In genomic region chr5:118458727-118459390, GRCm38 (mm10) we compare ENCODE assay signal across 8 mouse cellular contexts.
DNase-seq lines count a peak whose midpoint lies in the region; ATAC-seq and TF ChIP-seq lines count a peak whose summit lies in the region.

No protein-coding gene starts in this region.

- H3K9ac ChIP-seq in hindbrain, embryonic 11.5 days (ENCODE audit: low read depth, low read length), result no peak overlapping the region
- H3K9ac ChIP-seq in lung, postnatal 0 days (replicated peaks; ENCODE audit: low read depth), result peak overlapping the region; percentile 41; the same call in 1 of the 2 replicates

- no peaks in the 10 kb centered on the region for H3K36me3 ChIP-seq in hindbrain, embryonic 11.5 days (ENCODE audit: control insufficient read depth, insufficient read depth, low read length)
- H3K36me3 ChIP-seq in lung, postnatal 0 days (ENCODE audit: insufficient read depth, low read length), result no peaks in the 10 kb centered on the region

- 0 out of 2 replicates have a peak overlapping the region, but pooled peaks have one; percentile 20 for H3K27ac ChIP-seq in hindbrain, embryonic 11.5 days (ENCODE audit: low read depth, low read length)
- H3K27ac ChIP-seq in lung, postnatal 0 days (ENCODE audit: low read length), result peak overlapping the region; percentile 68

- H3K9me3 ChIP-seq in hindbrain, embryonic 11.5 days (ENCODE audit: control insufficient read depth, low read length), result no peaks in the 10 kb centered on the region
- H3K9me3 ChIP-seq in lung, postnatal 0 days (ENCODE audit: low read length), result no peaks in the 10 kb centered on the region

- TF ChIP-seq CTCF in lung, postnatal 0 days (IDR thresholded peaks at IDR 0.05), result no peak

- no peaks in the 10 kb centered on the region; the same call in 1 of the 2 replicates for H3K27me3 ChIP-seq in hindbrain, embryonic 11.5 days (ENCODE audit: control insufficient read depth, insufficient read depth, low read length)
- no peaks in the 10 kb centered on the region for H3K27me3 ChIP-seq in lung, postnatal 0 days (replicated peaks; ENCODE audit: insufficient read depth, low read length)

- peak; percentile 82 for ATAC-seq in hindbrain, embryonic 11.5 days (ENCODE audit: low FRiP score)
- peak; percentile 95 for ATAC-seq in lung, postnatal 0 days

- H3K4me1 ChIP-seq in hindbrain, embryonic 11.5 days (replicated peaks; ENCODE audit: control insufficient read depth, insufficient read depth, low read length), result peaks cover 2% of the 10 kb centered on the region; the same call in 1 of the 2 replicates
- H3K4me1 ChIP-seq in lung, postnatal 0 days (ENCODE audit: insufficient read depth, low read depth, low read length), result peaks cover 7% of the 10 kb centered on the region; the same call in 1 of the 2 replicates

- H3K4me2 ChIP-seq in hindbrain, embryonic 11.5 days (replicated peaks; ENCODE audit: low read depth, low read length), result peak overlapping the region; percentile 44
- peak overlapping the region; percentile 56 for H3K4me2 ChIP-seq in lung, postnatal 0 days (replicated peaks; ENCODE audit: low read depth, low read length)

- TF ChIP-seq EP300 in lung, postnatal 0 days (IDR thresholded peaks at IDR 0.05), result peak; percentile 87

- DNase-seq in 416B (ENCODE audit: low read depth), result peak; percentile 94
- peak; percentile 71 for DNase-seq in adrenal gland, postnatal 25 days
- peak; percentile 50 to 56 for DNase-seq in frontal cortex, postnatal 14 days (ENCODE audit: low spot score in 2 of 2)
- peak; percentile 65 for DNase-seq in hindbrain, embryonic 11.5 days (ENCODE audit: low spot score)
- peak; percentile 36 to 58 for DNase-seq in layer of hippocampus, postnatal 36 days
- peak; percentile 97 for DNase-seq in lung, postnatal 0 days (ENCODE audit: low spot score)
- DNase-seq in ovary, postnatal 36 days (ENCODE audit: low spot score), result peak; percentile 61
- DNase-seq in thymus, postnatal 14 days, result no peak

- WGBS in hindbrain, embryonic 11.5 days, result 1% methylated on average over 16 of the region's 16 CpGs
- 4% methylated on average over 16 of the region's 16 CpGs for WGBS in lung, postnatal 0 days

- H3K4me3 ChIP-seq in hindbrain, embryonic 11.5 days (ENCODE audit: low read depth, low read length), result no peak overlapping the region; the same call in 1 of the 2 replicates
- H3K4me3 ChIP-seq in lung, postnatal 0 days (ENCODE audit: low read depth, low read length), result peak overlapping the region; percentile 20
